Mouse (Mus musculus) olfactory bulb, adult 2 months (tissue): ENCODE measurements around the gene Rhbdl1.

Experiments
- CTCF ChIP-seq: fragments of 200-500 bp; IDR thresholded peaks from 2 replicates; pipeline ENCODE4 v1.5.1; 2012; ENCODE audit warnings: low read depth, mild to moderate bottlenecking, low read length, moderate library complexity; ENCODE audit not compliant: insufficient read depth
- POLR2A ChIP-seq: fragments of 200-500 bp; IDR thresholded peaks from 2 replicates; pipeline ENCODE4 v1.6.1; 2012; ENCODE audit warnings: mild to moderate bottlenecking, low read depth, low read length, moderate library complexity; ENCODE audit not compliant: insufficient read depth

- no peak for TF ChIP-seq CTCF
- TF ChIP-seq POLR2A: no peak
Observed at GRCm38 (mm10) chr17:25881691-25882090, 44.6 kb upstream of the Rhbdl1 start.
